In the genomic region with DNA sequence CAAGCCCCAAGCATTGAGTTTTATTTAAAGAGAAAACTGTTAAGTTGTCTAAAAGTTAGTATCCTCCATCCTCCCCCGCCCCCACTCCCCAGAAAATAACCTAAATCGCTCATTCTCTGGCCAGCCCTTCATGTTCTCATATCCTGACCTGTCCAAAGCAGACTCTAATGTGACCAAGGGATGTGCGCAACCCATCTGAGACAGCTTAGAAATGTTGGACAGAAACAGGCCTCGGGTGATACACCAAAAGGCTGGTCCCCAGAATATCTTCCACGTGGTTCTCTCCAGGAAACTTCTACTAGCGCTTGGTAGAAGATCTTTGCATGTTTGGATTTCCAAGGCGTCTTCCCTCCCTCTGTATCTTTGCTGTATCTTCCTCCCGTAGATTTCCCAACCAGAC, we compare ENCODE assay signal across 15 mouse cellular contexts.
DNase-seq lines count a peak whose midpoint lies in the region; ATAC-seq lines count a peak whose summit lies in the region.
"Had no signal": no experiment of that assay in that cellular context is flagged by ENCODE, and none has a peak within 500 bp of the region (broad histone marks: within the 10 kb centered on the region; RNA-seq: fewer than 3 reads in every experiment).

No protein-coding gene starts in this region.

- 76% methylated on average over 8 of the region's 8 CpGs for WGBS in forebrain, embryonic 12.5 days
- WGBS in forebrain, embryonic 14.5 days, result 77% methylated on average over 8 of the region's 8 CpGs
- 77% methylated on average over 8 of the region's 8 CpGs for WGBS in kidney, embryonic 15.5 days
- WGBS in neural tube, embryonic 12.5 days, result 89% methylated on average over 8 of the region's 8 CpGs
- 81% methylated on average over 8 of the region's 8 CpGs for WGBS in stomach, embryonic 16.5 days

- peak overlapping the region; percentile 21; the same call in 1 of the 2 replicates for H3K4me2 ChIP-seq in forebrain, embryonic 12.5 days
- no peak overlapping the region for H3K4me2 ChIP-seq in forebrain, embryonic 14.5 days (ENCODE audit: low read length)
- peak overlapping the region; percentile 29; the same call in 1 of the 2 replicates for H3K4me2 ChIP-seq in kidney, embryonic 15.5 days
- no peak overlapping the region for H3K4me2 ChIP-seq in neural tube, embryonic 12.5 days (replicated peaks)
- H3K4me2 ChIP-seq in stomach, embryonic 16.5 days (ENCODE audit: low read depth, low read length), result no peak overlapping the region
- H3K4me2 ChIP-seq: liver, embryonic 15.5 days had no signal

- no peaks in the 10 kb centered on the region for H3K9me3 ChIP-seq in forebrain, embryonic 12.5 days
- H3K9me3 ChIP-seq in forebrain, embryonic 14.5 days (replicated peaks; ENCODE audit: control insufficient read depth, low read length), result no peaks in the 10 kb centered on the region
- no peaks in the 10 kb centered on the region for H3K9me3 ChIP-seq in kidney, embryonic 15.5 days (replicated peaks)
- H3K9me3 ChIP-seq in neural tube, embryonic 12.5 days, result no peaks in the 10 kb centered on the region
- no peaks in the 10 kb centered on the region for H3K9me3 ChIP-seq in stomach, embryonic 16.5 days (replicated peaks; ENCODE audit: control insufficient read depth, low read length)
- H3K9me3 ChIP-seq: heart, embryonic 15.5 days; liver, embryonic 15.5 days had no signal

- DNase-seq in forebrain, embryonic 14.5 days (ENCODE audit: low spot score), result no peak
- DNase-seq in kidney, postnatal 14 days, result no peak
- no peak for DNase-seq in neural tube, embryonic 10.5 days (ENCODE audit: extremely low spot score, low spot score)
- no peak for DNase-seq in adrenal gland, postnatal 4 days (ENCODE audit: low spot score in 2 of 2)
- DNase-seq: adrenal gland, postnatal 14 days; cerebellum, adult 9-10 months; kidney, adult 18-20 months; right cerebral cortex, adult 18-20 months had no signal

- no peaks in the 10 kb centered on the region for H3K36me3 ChIP-seq in forebrain, embryonic 12.5 days (replicated peaks)
- no peaks in the 10 kb centered on the region for H3K36me3 ChIP-seq in forebrain, embryonic 14.5 days (ENCODE audit: control insufficient read depth, insufficient read depth, low read length)
- H3K36me3 ChIP-seq in kidney, embryonic 15.5 days, result no peaks in the 10 kb centered on the region
- no peaks in the 10 kb centered on the region for H3K36me3 ChIP-seq in neural tube, embryonic 12.5 days
- no peaks in the 10 kb centered on the region for H3K36me3 ChIP-seq in stomach, embryonic 16.5 days (ENCODE audit: control insufficient read depth, insufficient read depth, low read length)
- H3K36me3 ChIP-seq: heart, embryonic 15.5 days; liver, embryonic 15.5 days had no signal

- no peak overlapping the region for H3K9ac ChIP-seq in forebrain, embryonic 12.5 days
- no peak overlapping the region for H3K9ac ChIP-seq in forebrain, embryonic 14.5 days (ENCODE audit: low read length)
- no peak overlapping the region for H3K9ac ChIP-seq in kidney, embryonic 15.5 days
- no peak overlapping the region for H3K9ac ChIP-seq in neural tube, embryonic 12.5 days
- H3K9ac ChIP-seq in stomach, embryonic 16.5 days (ENCODE audit: low read length), result 0 out of 2 replicates have a peak overlapping the region, but pooled peaks have one; percentile 19
- H3K9ac ChIP-seq: heart, embryonic 15.5 days; liver, embryonic 15.5 days had no signal

- ATAC-seq in forebrain, embryonic 12.5 days (ENCODE audit: low FRiP score), result no peak; the same call in 1 of the 2 replicates
- no peak for ATAC-seq in forebrain, embryonic 14.5 days
- ATAC-seq in kidney, embryonic 15.5 days (replicated peaks; ENCODE audit: low FRiP score), result no peak
- ATAC-seq in neural tube, embryonic 12.5 days (ENCODE audit: low FRiP score, low read depth), result no peak
- ATAC-seq in stomach, embryonic 16.5 days (ENCODE audit: insufficient read depth, low FRiP score), result no peak

- H3K27ac ChIP-seq in forebrain, embryonic 12.5 days, result peak overlapping the region; percentile 89
- no peak overlapping the region; the same call in 1 of the 2 replicates for H3K27ac ChIP-seq in forebrain, embryonic 14.5 days (ENCODE audit: low read depth, low read length)
- peak overlapping the region; percentile 86 for H3K27ac ChIP-seq in kidney, embryonic 15.5 days
- 0 out of 2 replicates have a peak overlapping the region, but pooled peaks have one; percentile 2 for H3K27ac ChIP-seq in neural tube, embryonic 12.5 days
- peak overlapping the region; percentile 69 for H3K27ac ChIP-seq in stomach, embryonic 16.5 days (ENCODE audit: low read length)
- H3K27ac ChIP-seq: layer of hippocampus, adult 2 months; liver, embryonic 15.5 days had no signal

- H3K27me3 ChIP-seq in forebrain, embryonic 12.5 days, result no peaks in the 10 kb centered on the region
- no peaks in the 10 kb centered on the region for H3K27me3 ChIP-seq in forebrain, embryonic 14.5 days (replicated peaks; ENCODE audit: control insufficient read depth, insufficient read depth, low read length)
- no peaks in the 10 kb centered on the region for H3K27me3 ChIP-seq in kidney, embryonic 15.5 days
- no peaks in the 10 kb centered on the region for H3K27me3 ChIP-seq in neural tube, embryonic 12.5 days (replicated peaks)
- H3K27me3 ChIP-seq in stomach, embryonic 16.5 days (ENCODE audit: control insufficient read depth, insufficient read depth, low read length), result no peaks in the 10 kb centered on the region
- H3K27me3 ChIP-seq: heart, embryonic 15.5 days; liver, embryonic 15.5 days had no signal

- H3K4me3 ChIP-seq in forebrain, embryonic 12.5 days (replicated peaks), result no peak overlapping the region
- no peak overlapping the region for H3K4me3 ChIP-seq in forebrain, embryonic 14.5 days (ENCODE audit: low read depth, low read length)
- no peak overlapping the region for H3K4me3 ChIP-seq in kidney, embryonic 15.5 days (replicated peaks)
- H3K4me3 ChIP-seq in neural tube, embryonic 12.5 days, result no peak overlapping the region
- H3K4me3 ChIP-seq in stomach, embryonic 16.5 days (replicated peaks; ENCODE audit: low read length), result no peak overlapping the region
- H3K4me3 ChIP-seq: heart, embryonic 15.5 days; layer of hippocampus, adult 2 months; liver, embryonic 15.5 days had no signal

- H3K4me1 ChIP-seq in forebrain, embryonic 12.5 days, result peaks cover 43% of the 10 kb centered on the region
- H3K4me1 ChIP-seq in forebrain, embryonic 14.5 days (ENCODE audit: control insufficient read depth, insufficient read depth, low read length), result peaks cover 10% of the 10 kb centered on the region; the same call in 1 of the 2 replicates
- peaks cover 28% of the 10 kb centered on the region for H3K4me1 ChIP-seq in kidney, embryonic 15.5 days
- H3K4me1 ChIP-seq in neural tube, embryonic 12.5 days, result peaks cover 24% of the 10 kb centered on the region
- H3K4me1 ChIP-seq in stomach, embryonic 16.5 days (ENCODE audit: control insufficient read depth, insufficient read depth, low read length), result peaks cover 11% of the 10 kb centered on the region
- H3K4me1 ChIP-seq: liver, embryonic 15.5 days had no signal

Comparison
In these comparisons a context has a peak if more than half of its experiments do, and no peak if none do; other contexts are left out.
1. H3K4me2 ChIP-seq: peak in forebrain, embryonic 12.5 days (single experiment) and kidney, embryonic 15.5 days (single experiment); none in forebrain, embryonic 14.5 days (single experiment), neural tube, embryonic 12.5 days (single experiment) and stomach, embryonic 16.5 days (single experiment).